Mouse (Mus musculus): ENCODE measurements at regions not wholly inside any gene's neighbourhood (a gene's known extent, or its start where the extent isn't known, plus 50 kb on each side); places are given as distances from the start of the nearest gene placed in this dataset.
A peak's percentile ranks its signal among the peaks of the same experiment; 100 is the strongest.

GRCm38 (mm10) chr19:14891090-14891428, 293.2 kb upstream of the Tle4 start:
- no peak for DNase-seq (ENCODE audit: low spot score in 2 of 2)

- peak in 1 of 2 experiments; percentile 44 for DNase-seq (ENCODE audit: low spot score in 2 of 2)
Observed at GRCm38 (mm10) chr19:14890241-14891089, 292.6 kb upstream of the Tle4 start.

- no peak for DNase-seq (ENCODE audit: low spot score in 2 of 2)
Observed at GRCm38 (mm10) chr19:14889794-14890193, 291.9 kb upstream of the Tle4 start.

- DNase-seq (ENCODE audit: low spot score in 2 of 2): no peak
Observed at GRCm38 (mm10) chr19:14883707-14884421, 286.0 kb upstream of the Tle4 start.

- DNase-seq (ENCODE audit: low spot score in 2 of 2): no peak
Observed at GRCm38 (mm10) chr19:14880818-14881217, 283.0 kb upstream of the Tle4 start.

GRCm38 (mm10) chr19:14873986-14874385, 276.1 kb upstream of the Tle4 start:
- DNase-seq (ENCODE audit: low spot score in 2 of 2): no peak

- peak in 1 of 2 experiments; percentile 16 for DNase-seq (ENCODE audit: low spot score in 2 of 2)
Observed at GRCm38 (mm10) chr19:14871178-14871867, 273.5 kb upstream of the Tle4 start.

GRCm38 (mm10) chr19:14862654-14863468, 265.0 kb upstream of the Tle4 start:
- no peak for DNase-seq (ENCODE audit: low spot score in 2 of 2)

- no peak for DNase-seq (ENCODE audit: low spot score in 2 of 2)
Observed at GRCm38 (mm10) chr19:14855036-14855435, 257.2 kb upstream of the Tle4 start.

GRCm38 (mm10) chr19:14853416-14853815, 255.6 kb upstream of the Tle4 start:
- DNase-seq (ENCODE audit: low spot score in 2 of 2): no peak

GRCm38 (mm10) chr19:14849561-14849960, 251.7 kb upstream of the Tle4 start:
- DNase-seq (ENCODE audit: low spot score in 2 of 2): no peak

GRCm38 (mm10) chr19:14847120-14847519, 249.3 kb upstream of the Tle4 start:
- DNase-seq (ENCODE audit: low spot score in 2 of 2): no peak

- DNase-seq (ENCODE audit: low spot score in 2 of 2): no peak
Observed at GRCm38 (mm10) chr19:14835629-14836028, 237.8 kb upstream of the Tle4 start.

GRCm38 (mm10) chr19:14816354-14816753, 218.5 kb upstream of the Tle4 start:
- no peak for DNase-seq (ENCODE audit: low spot score in 2 of 2)

- no peak for DNase-seq (ENCODE audit: low spot score in 2 of 2)
Observed at GRCm38 (mm10) chr19:14806787-14807186, 208.9 kb upstream of the Tle4 start.

- no peak for DNase-seq (ENCODE audit: low spot score in 2 of 2)
Observed at GRCm38 (mm10) chr19:14802909-14803650, 205.2 kb upstream of the Tle4 start.

- no peak for DNase-seq (ENCODE audit: low spot score in 2 of 2)
Observed at GRCm38 (mm10) chr19:14801669-14802068, 203.8 kb upstream of the Tle4 start.

GRCm38 (mm10) chr19:14799002-14799401, 201.2 kb upstream of the Tle4 start:
- DNase-seq (ENCODE audit: low spot score in 2 of 2): no peak

- DNase-seq (ENCODE audit: low spot score in 2 of 2): no peak
Observed at GRCm38 (mm10) chr19:14798417-14798816, 200.6 kb upstream of the Tle4 start.

GRCm38 (mm10) chr19:14795910-14796309, 198.1 kb upstream of the Tle4 start:
- DNase-seq (ENCODE audit: low spot score in 2 of 2): no peak

- DNase-seq (ENCODE audit: low spot score in 2 of 2): no peak
Observed at GRCm38 (mm10) chr19:14789992-14790391, 192.1 kb upstream of the Tle4 start.
